Mouse (Mus musculus) small intestine, adult 2 months (tissue): ENCODE measurements around the gene S100a3. TPM values are rescaled to one million over a fixed set of nuclear protein-coding genes. Genes with fewer than 3 reads are reported as not detected.

Source experiments
- H3K27ac ChIP-seq: fragments of 200-500 bp; 2 replicates; pipeline ENCODE4 v1.5.1; 2012; ENCODE audit warnings: low read depth, low read length, control low read depth, inconsistent platforms; ENCODE audit not compliant: insufficient read depth
- H3K27me3 ChIP-seq: fragments of 200-500 bp; 2 replicates; pipeline ENCODE4 v1.6.1; 2012; ENCODE audit warnings: mild to moderate bottlenecking, moderate library complexity, low read length, inconsistent platforms; ENCODE audit not compliant: control insufficient read depth, insufficient read depth
- H3K36me3 ChIP-seq: fragments of 200-500 bp; 2 replicates; pipeline ENCODE4 v1.6.1; 2012; ENCODE audit warnings: mild to moderate bottlenecking, low read length, control low read depth, inconsistent platforms; ENCODE audit not compliant: control insufficient read depth, insufficient read depth
- H3K4me1 ChIP-seq: fragments of 200-500 bp; 2 replicates; pipeline ENCODE4 v1.6.1; 2012; ENCODE audit warnings: low read length, inconsistent platforms, mixed read lengths; ENCODE audit not compliant: control insufficient read depth, insufficient read depth, insufficient read length
- H3K4me3 ChIP-seq: fragments of 200-500 bp; 2 replicates; pipeline ENCODE4 v1.5.1; 2012; ENCODE audit warnings: low read depth, mild to moderate bottlenecking, control low read depth, inconsistent platforms, low read length, moderate library complexity
- CTCF ChIP-seq: fragments of 200-500 bp; IDR thresholded peaks from 2 replicates; pipeline ENCODE4 v1.5.1; 2012; ENCODE audit warnings: low read depth, mild to moderate bottlenecking, control low read depth, inconsistent platforms, low read length, moderate library complexity, mixed read lengths; ENCODE audit not compliant: insufficient replicate concordance, insufficient read length; ENCODE audit errors: extremely low read depth
- POLR2A ChIP-seq: fragments of 200-500 bp; IDR thresholded peaks from 2 replicates; pipeline ENCODE4 v1.6.1; 2012; ENCODE audit warnings: low read depth, mild to moderate bottlenecking, control low read depth, inconsistent platforms, low read length, moderate library complexity
- WGBS: fragments of 180-500 bp; shearing (Covaris S2); methylation state at CpG from one replicate; pipeline ENCODE4 v1.1.7; 2018; 5-methylcytosine and 5-hydroxymethylcytosine counted together
- polyA plus RNA-seq: library from polyadenylated mRNA; depleted of rRNA; stranded (reverse); fragments of >200 nt; gene quantifications from 2 replicates; pipeline ENCODE4 v1.2.3, GENCODE M21; 2012

Gene S100a3
- polyA plus RNA-seq, 1 experiment = not detected

- H3K4me1 ChIP-seq = peaks cover 8% of the 10 kb centered on the region; the same call in 1 of the 2 replicates
- no peak for TF ChIP-seq POLR2A
- TF ChIP-seq CTCF = no peak
- peaks cover 2% of the 10 kb centered on the region; the same call in 1 of the 2 replicates for H3K36me3 ChIP-seq
- H3K27me3 ChIP-seq = no peaks in the 10 kb centered on the region
- H3K27ac ChIP-seq = no peak overlapping the region
- 93% methylated on average over 4 of the region's 4 CpGs for WGBS
- no peak overlapping the region for H3K4me3 ChIP-seq
Measured at GRCm38 (mm10) chr3:90515789-90516188, 44.6 kb upstream of the S100a3 start.

GRCm38 (mm10) chr3:90517711-90518110 lies 42.7 kb upstream of the S100a3 start:
- TF ChIP-seq POLR2A (no peak), CTCF (no peak)
- H3K4me1 ChIP-seq = peaks cover 8% of the 10 kb centered on the region; the same call in 1 of the 2 replicates
- WGBS = 85% methylated on average over 4 of the region's 4 CpGs

GRCm38 (mm10) chr3:90525421-90525820 lies 35.0 kb upstream of the S100a3 start:
- 64% methylated on average over 4 of the region's 4 CpGs for WGBS
- TF ChIP-seq CTCF (peak; percentile 69; the same call in 1 of the 2 replicates), POLR2A (no peak)
- Histone ChIP-seq H3K4me3 (no peak overlapping the region), H3K27me3 (no peaks in the 10 kb centered on the region), H3K27ac (no peak overlapping the region), H3K4me1 (peaks cover 11% of the 10 kb centered on the region; the same call in 1 of the 2 replicates), H3K36me3 (no peaks in the 10 kb centered on the region)

More at GRCm38 (mm10) chr3:90517711-90518110, 42.7 kb upstream of the S100a3 start:
- Histone ChIP-seq H3K4me3 (no peak overlapping the region), H3K27ac (no peak overlapping the region), H3K36me3 (no peaks in the 10 kb centered on the region), H3K27me3 (no peaks in the 10 kb centered on the region)

GRCm38 (mm10) chr3:90526076-90526475 lies 34.3 kb upstream of the S100a3 start:
- WGBS = 32% methylated on average over 2 of the region's 2 CpGs
- TF ChIP-seq CTCF (no peak), POLR2A (no peak)
- Histone ChIP-seq H3K4me3 (no peak overlapping the region), H3K27me3 (no peaks in the 10 kb centered on the region), H3K4me1 (peaks cover 11% of the 10 kb centered on the region; the same call in 1 of the 2 replicates), H3K27ac (peak overlapping the region; percentile 54), H3K36me3 (no peaks in the 10 kb centered on the region)

- H3K4me3 ChIP-seq = peak within 1 kb of the TSS; percentile 28
- H3K27me3 ChIP-seq = no peaks in the 10 kb centered on the region
- no peak for TF ChIP-seq CTCF
- no peak for TF ChIP-seq POLR2A
- H3K4me1 ChIP-seq = peaks cover 11% of the 10 kb centered on the region; the same call in 1 of the 2 replicates
- WGBS = 18% methylated on average over 5 of the region's 5 CpGs
- H3K36me3 ChIP-seq = no peaks in the 10 kb centered on the region
- H3K27ac ChIP-seq = peak within 1 kb of the TSS; percentile 54
Measured at GRCm38 (mm10) chr3:90526580-90526979, 33.8 kb upstream of the S100a3 start, which contains the start of gene S100a14. Gene S100a14, plus strand, starts transcription at chr3:90526856.

GRCm38 (mm10) chr3:90527291-90527873 lies 33.0 kb upstream of the S100a3 start:
- no peaks in the 10 kb centered on the region for H3K36me3 ChIP-seq
- H3K27me3 ChIP-seq = no peaks in the 10 kb centered on the region
- TF ChIP-seq CTCF (no peak), POLR2A (no peak)
- H3K4me3 ChIP-seq = no peak overlapping the region
- H3K4me1 ChIP-seq = peaks cover 11% of the 10 kb centered on the region; the same call in 1 of the 2 replicates
- H3K27ac ChIP-seq = no peak overlapping the region
- WGBS = 94% methylated on average over 7 of the region's 7 CpGs

- WGBS = 56% methylated on average over 5 of the region's 5 CpGs
- Histone ChIP-seq H3K4me3 (no peak overlapping the region), H3K36me3 (no peaks in the 10 kb centered on the region), H3K4me1 (peaks cover 5% of the 10 kb centered on the region; the same call in 1 of the 2 replicates), H3K27me3 (no peaks in the 10 kb centered on the region), H3K27ac (no peak overlapping the region)
- TF ChIP-seq CTCF (no peak), POLR2A (no peak)
Measured at GRCm38 (mm10) chr3:90531713-90532112, 28.7 kb upstream of the S100a3 start.

- no peaks in the 10 kb centered on the region for H3K27me3 ChIP-seq
- peaks cover 10% of the 10 kb centered on the region for H3K4me1 ChIP-seq
- 69% methylated on average over 1 of the region's 1 CpGs for WGBS
- TF ChIP-seq POLR2A (no peak), CTCF (no peak)
- H3K27ac ChIP-seq = no peak overlapping the region
- no peaks in the 10 kb centered on the region for H3K36me3 ChIP-seq
- no peak overlapping the region for H3K4me3 ChIP-seq
Measured at GRCm38 (mm10) chr3:90535446-90535845, 24.9 kb upstream of the S100a3 start.
